Mouse (Mus musculus) ovary, adult 18-20 months (tissue): ENCODE results near the gene Igsf11.

ENCODE experiments used
- DNase-seq: peaks from one replicate; pipeline ENCODE4 v3.0.0; 2022; ENCODE audit warnings: low spot score, mixed read lengths

The Igsf11 gene

DNA sequence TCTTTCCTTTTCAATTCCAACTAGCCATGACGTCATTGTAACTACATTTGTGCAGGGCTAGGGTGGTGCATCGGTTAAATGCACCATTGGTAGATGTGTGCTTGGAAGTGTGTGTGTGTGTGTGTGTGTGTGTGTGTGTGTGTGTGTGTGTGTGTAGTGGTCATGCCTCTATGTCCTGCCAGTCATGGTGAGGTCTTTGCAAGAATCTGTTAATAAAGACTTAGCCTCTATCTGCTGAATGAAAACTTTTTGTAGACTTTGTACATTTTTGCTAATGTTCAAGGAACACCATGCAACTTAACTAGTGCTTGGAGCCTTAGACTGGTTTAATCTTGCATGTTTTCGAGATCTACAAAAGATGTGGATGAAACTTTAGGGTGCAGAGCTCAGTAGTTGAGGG, 48.3 kb downstream of the Igsf11 start:
- DNase-seq = no peak

DNA sequence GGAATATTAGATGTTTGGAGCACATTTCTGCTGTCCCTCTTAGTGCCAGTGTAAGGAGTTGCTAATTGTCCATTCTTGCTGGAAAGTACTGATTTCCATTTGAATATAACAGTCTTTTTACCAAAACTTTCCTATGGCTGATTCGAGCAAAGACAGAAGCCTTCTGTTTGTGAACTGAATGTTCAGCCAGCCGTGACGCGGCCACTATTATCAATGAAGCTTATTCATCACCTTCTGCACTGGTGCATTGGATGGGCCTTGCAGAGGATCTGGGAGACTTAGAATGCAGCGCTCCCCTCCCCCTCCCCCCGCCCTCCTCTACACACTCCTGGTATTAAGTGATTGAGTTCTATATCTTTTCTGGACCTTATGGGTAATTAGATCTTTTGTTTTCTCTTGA, 48.8 kb downstream of the Igsf11 start:
- no peak for DNase-seq

DNA sequence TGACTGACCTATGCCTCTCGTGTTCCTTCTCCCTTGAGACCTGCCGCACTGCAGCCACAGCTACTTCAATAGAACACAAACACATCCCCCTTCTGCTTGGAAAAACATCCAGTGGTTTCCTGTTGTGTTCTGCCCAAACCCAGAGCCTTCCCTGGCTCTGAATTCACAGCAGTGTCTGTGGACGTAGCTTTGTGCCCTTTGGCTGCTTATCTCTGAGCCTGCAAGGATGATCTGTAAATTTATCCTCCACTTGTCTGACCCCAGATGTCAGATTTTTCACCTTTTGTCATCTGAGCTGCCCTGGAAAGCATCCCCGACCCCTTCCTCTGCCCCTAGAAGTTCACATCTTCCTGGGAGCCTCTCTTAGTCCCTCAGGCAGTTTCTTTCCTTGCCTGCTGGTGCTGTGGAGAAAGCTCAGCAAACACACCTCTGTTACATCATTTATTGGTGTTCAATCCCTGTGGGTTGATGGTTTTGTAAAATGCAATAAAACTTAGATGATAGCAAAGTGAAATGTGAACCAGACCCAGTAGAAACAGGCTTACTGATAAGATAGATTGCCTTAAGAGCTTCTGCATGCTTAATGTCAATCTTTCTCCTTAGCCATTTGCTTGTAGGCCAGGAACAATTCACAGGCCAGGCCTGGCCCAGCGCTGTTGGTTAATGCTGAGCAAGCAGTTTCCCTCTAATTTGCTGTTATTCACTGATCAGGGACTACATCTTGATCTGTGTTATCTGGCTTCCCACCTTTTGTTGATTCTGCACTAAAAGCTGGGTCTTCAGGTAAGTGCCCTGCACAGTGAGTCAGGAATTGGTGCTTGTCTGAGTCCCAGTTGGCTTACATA, 51.5 kb downstream of the Igsf11 start:
- DNase-seq = no peak

DNA sequence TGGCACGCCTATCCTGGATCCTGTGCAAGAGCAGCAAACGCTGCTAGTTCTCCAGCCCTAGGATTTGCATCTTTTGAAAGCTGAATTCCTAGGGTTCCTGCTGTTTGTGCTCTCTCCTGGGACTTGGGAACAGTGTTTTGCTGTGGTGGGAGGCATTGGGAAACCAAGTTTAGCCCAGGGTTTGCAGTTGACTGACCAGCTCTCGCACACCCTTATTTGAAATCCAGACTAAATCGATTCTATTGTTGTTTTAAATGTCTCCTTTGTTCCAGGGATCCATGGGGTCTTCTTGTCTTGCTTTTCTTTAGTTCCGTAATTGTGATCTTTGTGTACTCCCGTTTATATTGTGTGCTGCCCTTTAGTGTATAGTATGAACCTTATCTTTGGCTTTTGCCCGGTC, 52.6 kb downstream of the Igsf11 start:
- no peak for DNase-seq

DNA sequence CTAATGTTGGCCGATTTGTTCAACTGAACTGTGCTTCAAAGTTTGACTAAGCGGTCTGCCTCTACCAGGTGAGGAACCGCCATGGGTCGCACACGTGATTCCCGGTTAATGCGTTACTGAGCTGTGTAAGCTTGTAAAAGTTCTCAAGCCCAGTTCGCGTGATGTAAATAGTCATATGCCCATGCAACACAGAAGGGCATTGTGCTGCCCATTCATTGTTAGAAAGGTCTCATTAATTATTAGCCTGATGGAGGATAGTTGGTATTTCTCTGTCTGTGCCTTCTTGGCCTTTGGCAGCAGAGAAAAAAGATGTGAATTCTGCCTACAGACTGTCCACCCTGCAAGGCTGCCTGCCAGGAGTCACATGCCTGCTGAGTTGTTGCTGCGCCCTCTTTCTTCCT, 53.1 kb downstream of the Igsf11 start:
- DNase-seq = peak; percentile 32

DNA sequence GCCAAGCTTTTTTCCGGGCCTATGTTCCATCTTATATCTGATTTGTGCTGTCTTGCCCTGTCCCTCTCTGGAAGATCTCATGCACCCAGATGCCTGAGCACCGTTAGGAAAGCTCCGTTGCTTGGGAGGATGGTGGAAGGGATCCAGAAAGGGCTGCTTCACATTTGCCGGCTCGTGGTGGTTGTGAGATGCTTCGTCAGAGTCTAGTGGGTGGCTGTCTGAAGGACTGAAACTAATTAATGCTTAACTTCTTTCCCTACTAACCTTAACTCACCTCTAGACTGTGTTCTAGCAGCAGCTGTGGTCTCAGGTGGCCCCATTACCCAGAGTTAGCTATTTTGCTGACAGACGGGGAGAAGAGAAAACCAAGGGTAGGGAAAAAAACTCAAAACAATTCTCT, 54.0 kb downstream of the Igsf11 start:
- DNase-seq = no peak

DNA sequence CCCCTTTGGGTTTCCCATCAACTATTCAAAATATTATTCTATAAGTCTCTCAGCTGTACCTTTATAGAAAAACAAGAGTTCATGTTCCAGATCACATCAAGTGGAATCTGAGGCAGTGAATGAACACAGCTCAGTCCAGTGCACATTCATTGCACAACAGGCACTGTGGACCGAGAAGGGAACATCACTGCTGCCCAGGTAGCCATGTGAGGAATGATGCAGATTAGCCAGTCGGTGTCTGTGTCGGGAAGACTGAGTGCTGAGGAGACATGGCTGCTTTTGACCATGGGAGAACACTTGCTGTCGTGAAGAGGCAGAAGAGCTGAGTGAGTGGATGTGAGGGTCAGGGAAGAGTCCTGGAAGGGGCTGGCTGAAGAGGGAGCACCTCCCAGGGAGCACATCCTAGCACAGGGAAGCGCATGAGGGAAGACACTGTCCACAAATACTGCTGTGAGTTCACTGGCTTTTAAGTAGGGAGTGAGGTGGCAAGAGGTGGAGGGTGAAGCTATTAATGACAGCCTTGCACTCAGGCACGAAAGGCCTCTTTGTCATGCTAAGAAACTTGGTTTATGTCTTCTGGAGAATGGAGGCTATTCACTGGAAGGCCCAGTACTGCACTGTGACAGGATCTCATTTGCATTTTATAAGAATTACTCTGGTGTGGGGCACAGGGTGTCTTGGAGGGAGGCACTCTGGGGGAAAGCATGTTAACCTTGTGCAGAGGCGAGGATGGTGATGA, 54.8 kb downstream of the Igsf11 start:
- DNase-seq = no peak

DNA sequence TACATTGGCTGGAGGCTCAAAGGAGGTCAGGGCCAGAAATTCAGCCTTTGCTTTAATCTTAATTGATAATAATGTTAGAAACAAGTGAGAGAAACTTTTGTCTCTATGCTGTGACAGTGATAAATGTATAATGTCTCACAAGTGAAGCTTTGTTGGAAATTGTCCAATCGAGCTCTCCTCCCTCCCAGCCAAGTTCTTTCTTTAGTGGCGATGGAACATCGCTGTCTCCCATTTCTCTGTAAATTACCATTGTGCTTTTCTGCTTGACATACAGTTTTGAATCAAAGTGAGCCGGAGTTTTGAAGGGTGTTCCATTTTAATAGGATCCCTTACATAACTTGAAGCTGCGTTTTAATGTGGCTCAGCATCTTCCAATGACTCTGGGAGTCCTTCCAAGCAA, 56.0 kb downstream of the Igsf11 start:
- no peak for DNase-seq

DNA sequence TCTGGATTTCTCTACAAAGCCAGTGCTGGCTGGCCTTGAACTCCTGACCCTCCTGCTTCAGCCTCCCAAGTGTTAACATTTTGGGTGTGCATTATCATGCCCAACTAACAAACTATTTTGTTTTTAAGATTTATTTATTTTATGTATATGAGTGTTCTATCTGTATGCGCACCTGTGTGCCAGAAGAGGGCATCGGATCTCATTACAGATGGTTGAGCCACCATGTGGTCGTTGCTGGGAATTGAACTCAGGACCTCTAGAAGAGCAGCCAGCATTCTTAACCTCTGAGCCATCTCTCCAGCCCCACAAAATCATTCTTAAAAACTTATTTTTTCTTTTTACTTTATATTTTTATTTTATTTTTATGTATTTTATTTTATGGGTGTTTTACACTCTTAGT, 60.4 kb downstream of the Igsf11 start:
- DNase-seq = no peak

DNA sequence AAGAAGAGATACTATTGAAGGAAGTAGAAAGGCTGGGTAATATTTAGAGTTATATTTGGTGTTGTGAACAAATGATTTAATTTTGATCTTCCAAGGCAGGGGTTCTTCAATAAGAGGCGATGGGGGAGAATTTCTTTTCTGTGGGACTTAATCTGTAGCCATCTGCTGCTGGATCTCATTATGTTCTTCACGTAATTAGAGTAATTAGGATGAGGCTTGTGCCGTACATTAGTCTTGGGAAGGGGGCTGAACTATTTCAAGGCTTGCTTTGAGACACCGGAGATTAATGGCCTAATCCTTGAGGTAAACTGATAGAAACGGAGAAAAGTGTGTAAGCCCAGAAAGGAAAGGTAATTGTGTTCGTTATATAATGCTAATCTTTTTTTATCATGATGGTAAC, 61.4 kb downstream of the Igsf11 start:
- DNase-seq = no peak

DNA sequence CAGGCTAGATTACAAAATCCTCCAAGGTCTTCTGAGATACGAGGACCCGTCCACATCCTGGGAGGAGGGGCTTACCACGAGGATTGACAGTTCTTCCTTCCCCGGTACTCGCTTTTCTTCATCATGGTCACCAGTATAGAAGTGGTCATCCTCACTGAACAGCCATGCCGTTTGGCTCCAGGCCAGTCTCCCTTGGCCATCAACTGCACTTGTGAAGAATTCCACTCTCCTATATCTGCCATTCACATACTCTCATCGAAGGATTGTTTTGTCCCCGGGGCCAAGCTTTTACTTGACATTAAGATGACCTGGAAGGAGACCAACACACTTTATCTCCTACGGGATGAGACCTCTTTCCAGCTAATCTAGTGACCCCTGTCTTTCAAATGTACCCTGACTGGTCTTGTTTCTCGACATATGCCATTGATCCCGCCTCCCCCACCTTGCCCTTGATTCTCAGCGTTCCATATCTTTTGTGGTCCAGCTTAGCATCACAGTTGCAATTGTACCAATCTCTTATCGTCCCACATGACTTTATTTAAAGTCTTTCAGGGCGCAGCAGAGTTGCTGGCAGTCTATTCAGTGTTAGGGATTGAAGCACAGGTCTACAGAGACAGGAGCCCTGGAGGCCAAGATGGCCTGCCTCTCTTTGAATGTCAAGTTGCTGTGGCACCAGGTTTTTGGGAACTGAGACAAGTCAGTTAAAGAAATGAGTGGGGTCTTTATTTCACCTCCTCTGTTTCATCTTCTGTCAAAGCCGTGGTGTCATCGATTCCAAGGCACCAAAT, 62.2 kb downstream of the Igsf11 start:
- peak; percentile 59 for DNase-seq

DNA sequence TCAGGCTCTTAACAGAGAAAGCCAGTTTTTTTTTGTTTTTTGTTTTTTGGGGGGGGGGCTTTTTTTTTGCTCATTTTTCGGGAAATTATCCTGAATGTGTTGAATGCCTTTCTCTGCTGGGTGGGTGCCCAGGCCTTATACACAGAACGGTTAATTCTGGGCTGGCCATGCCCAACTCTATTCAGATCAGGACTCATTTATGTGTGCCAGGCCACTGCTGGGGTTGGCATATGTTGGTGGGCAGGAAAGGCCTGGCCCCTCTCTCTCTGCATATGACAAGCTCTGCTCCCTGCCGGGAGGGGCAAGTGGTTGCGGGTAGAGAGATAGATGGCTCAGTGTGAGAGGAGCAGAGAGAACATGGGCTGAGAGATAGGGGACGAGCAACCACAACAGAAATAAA, 62.8 kb downstream of the Igsf11 start:
- no peak for DNase-seq

DNA sequence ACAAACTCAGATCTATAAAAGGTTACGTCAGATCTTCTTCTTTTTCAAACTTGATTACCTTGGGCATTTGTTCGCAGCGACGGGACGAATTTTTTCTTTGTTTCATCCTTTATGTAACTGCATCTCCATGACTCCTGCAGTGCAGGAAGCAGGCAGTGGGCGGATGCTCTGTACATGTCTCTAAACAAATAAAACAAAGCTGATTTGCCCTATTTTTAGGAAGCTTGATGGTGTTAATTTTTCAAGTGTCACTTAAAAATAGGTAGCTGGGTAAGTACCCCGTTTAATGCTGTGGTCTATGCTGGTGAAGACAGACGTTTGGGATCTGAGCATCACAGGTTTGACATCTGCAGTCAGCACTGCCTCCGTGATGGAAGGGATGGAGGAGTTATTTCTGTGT, 66.3 kb downstream of the Igsf11 start:
- no peak for DNase-seq

DNA sequence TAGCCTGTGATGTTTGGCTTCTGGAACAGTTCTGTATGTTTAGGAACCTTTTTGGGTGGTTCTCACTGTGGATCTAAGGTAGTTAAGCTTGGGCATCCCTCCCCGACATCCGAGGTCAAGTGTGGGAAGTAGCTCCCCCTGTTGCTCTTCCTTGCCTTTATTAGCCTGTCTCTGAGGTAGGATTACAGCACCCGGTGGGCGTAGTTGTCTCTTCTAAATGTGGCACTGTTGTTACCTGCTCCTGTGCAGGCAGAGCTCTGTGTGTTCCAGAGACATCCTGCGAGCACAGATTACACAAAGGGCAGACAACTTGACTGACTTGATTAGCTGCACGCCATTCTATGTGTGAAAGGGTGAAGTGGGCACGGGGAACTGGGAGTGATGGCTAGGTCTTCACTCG, 68.1 kb downstream of the Igsf11 start:
- no peak for DNase-seq

DNA sequence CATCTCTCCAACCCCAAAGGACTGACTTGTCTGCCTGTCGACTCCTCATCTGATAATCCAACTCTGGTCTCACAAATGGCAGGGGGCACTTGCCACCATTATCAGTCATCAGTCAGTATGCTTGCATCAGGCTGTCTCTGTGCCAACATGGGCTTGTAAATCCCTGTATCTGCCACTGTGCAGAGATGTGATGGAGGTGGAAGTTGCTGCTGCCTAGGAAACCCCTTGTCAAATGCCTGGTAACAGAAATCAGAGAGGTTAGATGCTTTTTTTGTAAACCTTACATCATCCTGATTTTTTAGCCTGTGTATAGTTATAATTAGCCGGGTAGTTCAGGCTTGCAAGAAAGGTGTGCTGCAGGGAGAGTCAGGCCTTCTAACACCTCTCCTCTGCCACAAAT, 69.4 kb downstream of the Igsf11 start:
- no peak for DNase-seq

DNA sequence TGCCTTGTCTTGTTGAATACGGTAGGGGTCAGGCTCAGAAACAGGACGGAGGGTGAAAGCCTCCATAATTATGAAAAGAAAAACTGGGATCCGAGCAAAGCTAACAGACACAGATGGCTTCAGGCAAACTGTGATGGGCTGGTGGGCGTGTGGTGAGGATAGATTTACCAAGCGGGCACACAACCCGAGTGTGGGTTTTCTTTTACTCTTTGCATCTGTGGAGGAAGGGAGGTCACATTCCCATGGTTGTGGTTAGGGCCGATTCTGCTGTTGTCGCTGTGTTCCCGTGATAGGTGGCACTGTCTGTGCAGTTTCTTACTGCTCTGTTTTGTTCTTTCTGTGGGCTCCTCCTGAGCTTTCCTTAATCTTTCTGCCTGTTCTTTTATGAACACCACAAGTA, 70.2 kb downstream of the Igsf11 start:
- no peak for DNase-seq

DNA sequence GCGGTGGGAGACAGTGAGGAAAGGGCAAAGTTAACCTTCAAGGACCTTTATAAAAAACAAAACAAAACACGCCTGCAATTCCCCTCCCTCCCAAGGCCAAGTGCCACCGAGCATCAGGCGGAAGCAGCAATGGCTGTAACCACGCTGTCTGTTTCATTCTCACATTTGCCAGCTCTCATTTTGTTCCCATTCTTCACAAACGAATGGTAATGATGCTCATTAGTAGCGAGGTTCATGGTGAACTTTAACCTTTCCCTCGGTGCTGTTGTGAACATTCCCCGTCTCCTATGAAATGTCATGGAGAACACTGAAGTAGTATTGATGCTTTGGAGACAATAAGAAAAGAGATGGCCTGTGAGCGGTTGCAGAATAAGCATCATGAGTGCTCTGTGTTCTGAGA, 74.6 kb downstream of the Igsf11 start:
- DNase-seq = no peak

DNA sequence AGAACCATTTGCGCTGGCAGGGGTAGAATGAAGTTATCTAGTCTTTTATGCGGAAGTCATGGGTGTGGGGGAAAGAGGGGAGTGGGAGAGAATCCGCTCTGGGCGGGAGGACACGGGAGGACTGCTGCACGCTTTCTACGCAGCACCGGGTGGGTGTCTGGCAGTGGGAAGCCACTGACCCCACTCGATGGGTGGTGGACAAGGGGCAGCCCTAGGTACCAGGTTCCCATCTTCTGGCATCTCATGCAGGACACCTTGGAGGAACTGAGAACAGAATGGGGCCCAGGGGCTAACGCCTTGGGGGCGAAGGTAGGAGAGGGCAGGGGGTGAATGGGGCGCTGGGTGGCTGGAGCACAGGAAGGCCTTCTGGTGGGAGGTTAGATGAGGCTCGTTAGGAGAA, 83.7 kb downstream of the Igsf11 start:
- DNase-seq = no peak

DNA sequence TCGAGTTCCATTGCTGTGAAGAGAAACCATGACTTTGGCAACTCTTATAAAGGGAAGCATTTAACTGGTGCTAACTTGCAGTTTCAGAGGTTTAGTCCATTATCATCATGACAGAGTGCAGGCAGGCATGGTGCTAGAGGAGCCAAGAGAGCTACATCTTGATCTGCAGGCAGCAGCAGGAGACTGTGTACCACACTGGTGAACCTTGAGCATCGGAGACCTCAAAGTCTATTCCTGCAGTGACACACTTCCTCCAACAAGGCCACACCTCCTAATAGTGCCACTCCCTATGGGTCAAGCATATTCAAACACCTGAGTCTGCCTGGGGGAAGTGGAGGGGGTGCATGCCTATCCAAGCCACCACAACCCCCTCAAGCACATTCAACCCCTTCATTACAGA, 86.1 kb downstream of the Igsf11 start:
- DNase-seq = no peak

DNA sequence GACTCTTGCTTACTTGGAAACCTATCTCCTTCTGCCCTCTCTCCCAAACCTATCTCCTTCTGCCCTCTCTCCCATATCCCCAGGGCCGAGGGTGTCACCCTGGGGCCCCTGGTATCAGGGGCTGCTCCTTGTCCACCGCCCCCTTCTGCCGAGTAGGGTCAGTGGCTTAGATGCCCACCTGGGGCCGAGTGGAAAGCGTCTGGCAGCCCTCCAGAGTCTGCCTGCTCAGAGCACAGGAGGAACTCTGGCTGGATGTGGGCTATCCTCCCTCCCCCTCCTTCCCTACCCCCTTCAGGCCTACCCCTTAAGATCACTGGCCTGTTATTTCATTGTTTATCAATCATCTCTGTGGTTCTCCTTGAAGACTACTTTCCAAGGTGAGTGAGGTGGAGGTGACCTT, 88.1 kb downstream of the Igsf11 start:
- no peak for DNase-seq

DNA sequence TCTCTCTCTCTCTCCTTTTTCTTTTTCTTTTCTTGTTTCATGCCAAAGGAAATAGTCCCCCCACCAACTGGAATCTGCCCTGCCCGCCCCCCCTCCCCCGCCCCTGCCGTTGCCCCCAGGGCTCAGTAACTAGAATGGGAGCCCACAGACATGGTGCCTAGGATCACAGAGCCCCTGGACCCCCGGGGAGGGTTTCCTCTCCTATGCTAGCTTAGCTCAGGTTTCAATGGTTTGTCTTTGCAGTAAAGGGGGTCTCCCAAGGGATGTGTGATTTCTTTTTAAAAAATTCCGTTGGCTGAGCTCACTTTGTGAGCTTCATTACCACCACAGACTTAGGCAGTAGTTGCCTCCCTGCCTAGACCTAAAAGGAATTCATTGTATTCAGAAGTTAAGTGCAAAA, 89.6 kb downstream of the Igsf11 start:
- DNase-seq = no peak

DNA sequence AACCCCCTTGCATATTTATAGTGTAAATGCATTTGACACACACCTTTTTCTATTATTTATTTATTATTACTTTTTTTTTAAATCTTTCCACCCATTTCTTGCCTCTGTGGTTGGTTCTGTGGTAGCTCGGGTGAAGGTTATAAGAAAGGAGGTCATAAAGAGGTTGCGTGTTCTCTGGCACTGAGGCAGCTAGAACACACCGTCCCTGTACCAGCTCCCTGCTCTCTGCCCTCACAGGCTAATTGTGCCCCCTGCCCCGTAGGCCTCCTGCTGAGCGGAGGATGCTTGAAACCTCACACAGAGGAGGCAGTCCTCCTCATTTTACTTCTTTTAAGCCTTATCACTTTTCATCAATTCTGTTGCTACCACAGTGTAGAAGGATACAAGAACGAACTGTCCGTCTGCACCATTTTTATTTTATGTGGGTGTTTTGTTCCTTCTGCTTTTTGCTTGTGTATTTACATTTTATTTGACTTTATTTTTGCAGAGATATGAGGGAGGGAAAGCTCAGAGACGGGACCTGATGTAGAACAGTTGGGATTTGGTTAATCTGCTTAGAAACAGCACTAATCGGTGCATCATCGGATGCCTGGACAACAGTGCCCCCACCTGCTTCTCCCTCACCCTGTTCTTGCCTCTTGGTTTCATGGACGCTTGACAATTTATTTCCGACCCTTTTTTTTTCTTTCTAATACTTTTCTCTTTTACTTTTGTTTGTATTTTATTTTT, 90.2 kb downstream of the Igsf11 start:
- no peak for DNase-seq
